Mouse (Mus musculus): ENCODE data around the gene Sec24c.
"Not testable (repeated sequence)": the region's sequence is repeated elsewhere in the genome, so short reads cannot be mapped to it uniquely, and the experiment has no call there.

The Sec24c gene

GRCm38 (mm10) chr14:20700362-20700761 is 26.3 kb downstream of the Sec24c start:
- DNase-seq = no peak

- no peak for DNase-seq
Observed at GRCm38 (mm10) chr14:20701554-20701953, 27.4 kb downstream of the Sec24c start.

GRCm38 (mm10) chr14:20702096-20702740 is 28.1 kb downstream of the Sec24c start:
- DNase-seq = no peak

GRCm38 (mm10) chr14:20702741-20703381 is 28.8 kb downstream of the Sec24c start, which contains the start of gene Chchd1:
Chchd1 (plus strand) TSS chr14:20703006.
- DNase-seq = peak; percentile 86

- DNase-seq = not testable (repeated sequence)
Observed at GRCm38 (mm10) chr14:20703461-20703860, 29.4 kb downstream of the Sec24c start.

- peak; percentile 86 for DNase-seq
Observed at GRCm38 (mm10) chr14:20707201-20708190, 33.4 kb downstream of the Sec24c start, which contains the start of gene Zswim8. Zswim8 (plus strand) TSS chr14:20707552.

- DNase-seq = no peak
Observed at GRCm38 (mm10) chr14:20708239-20708638, 34.1 kb downstream of the Sec24c start.

GRCm38 (mm10) chr14:20713832-20714231 is 39.7 kb downstream of the Sec24c start:
- DNase-seq = no peak

- DNase-seq = no peak
Observed at GRCm38 (mm10) chr14:20718443-20718842, 44.3 kb downstream of the Sec24c start.

GRCm38 (mm10) chr14:20719767-20720166 is 45.7 kb downstream of the Sec24c start:
- no peak for DNase-seq

GRCm38 (mm10) chr14:20721371-20721770 is 47.3 kb downstream of the Sec24c start:
- DNase-seq = no peak

GRCm38 (mm10) chr14:20723006-20723405 is 48.9 kb downstream of the Sec24c start:
- no peak for DNase-seq

- peak; percentile 55 for DNase-seq
Observed at GRCm38 (mm10) chr14:20724043-20724442, 49.9 kb downstream of the Sec24c start.

GRCm38 (mm10) chr14:20725660-20726339 is 51.7 kb downstream of the Sec24c start:
- no peak for DNase-seq

GRCm38 (mm10) chr14:20729871-20730270 is 55.8 kb downstream of the Sec24c start:
- no peak for DNase-seq

GRCm38 (mm10) chr14:20730853-20731602 is 56.9 kb downstream of the Sec24c start:
- DNase-seq = no peak

GRCm38 (mm10) chr14:20733041-20733951 is 59.2 kb downstream of the Sec24c start:
- no peak for DNase-seq

- peak; percentile 87 for DNase-seq
Observed at GRCm38 (mm10) chr14:20733952-20734774, 60.1 kb downstream of the Sec24c start, which contains the start of gene Ndst2. Ndst2 (minus strand) TSS chr14:20734562.

GRCm38 (mm10) chr14:20735052-20735451 is 60.9 kb downstream of the Sec24c start:
- no peak for DNase-seq
